Mouse (Mus musculus) heart, adult 2 months (tissue): ENCODE results near the gene Cyp2r1.

Experiments used
- CTCF ChIP-seq: fragments of 200-600 bp; IDR thresholded peaks from 2 replicates; pipeline ENCODE4 v1.8.1; 2022; ENCODE audit warnings: antibody characterized with exemption, mild to moderate bottlenecking, moderate library complexity
- EP300 ChIP-seq: fragments of 200-500 bp; IDR thresholded peaks from 2 replicates; pipeline ENCODE4 v1.6.1; 2011; ENCODE audit warnings: low read depth, low read length, control low read depth; ENCODE audit not compliant: insufficient read depth
- POLR2A ChIP-seq: fragments of 200-500 bp; IDR thresholded peaks from 2 replicates; pipeline ENCODE4 v1.6.1; 2011; ENCODE audit warnings: mild to moderate bottlenecking, low read depth, low read length, control low read depth; ENCODE audit not compliant: insufficient read depth

GRCm38 (mm10) chr7:114576931-114577330 is 14.2 kb upstream of the Cyp2r1 start:
- no peak for TF ChIP-seq POLR2A
- TF ChIP-seq CTCF: no peak
- TF ChIP-seq EP300: no peak
